Comparison of ENCODE assay signal across 8 mouse cellular contexts in the genomic region with DNA sequence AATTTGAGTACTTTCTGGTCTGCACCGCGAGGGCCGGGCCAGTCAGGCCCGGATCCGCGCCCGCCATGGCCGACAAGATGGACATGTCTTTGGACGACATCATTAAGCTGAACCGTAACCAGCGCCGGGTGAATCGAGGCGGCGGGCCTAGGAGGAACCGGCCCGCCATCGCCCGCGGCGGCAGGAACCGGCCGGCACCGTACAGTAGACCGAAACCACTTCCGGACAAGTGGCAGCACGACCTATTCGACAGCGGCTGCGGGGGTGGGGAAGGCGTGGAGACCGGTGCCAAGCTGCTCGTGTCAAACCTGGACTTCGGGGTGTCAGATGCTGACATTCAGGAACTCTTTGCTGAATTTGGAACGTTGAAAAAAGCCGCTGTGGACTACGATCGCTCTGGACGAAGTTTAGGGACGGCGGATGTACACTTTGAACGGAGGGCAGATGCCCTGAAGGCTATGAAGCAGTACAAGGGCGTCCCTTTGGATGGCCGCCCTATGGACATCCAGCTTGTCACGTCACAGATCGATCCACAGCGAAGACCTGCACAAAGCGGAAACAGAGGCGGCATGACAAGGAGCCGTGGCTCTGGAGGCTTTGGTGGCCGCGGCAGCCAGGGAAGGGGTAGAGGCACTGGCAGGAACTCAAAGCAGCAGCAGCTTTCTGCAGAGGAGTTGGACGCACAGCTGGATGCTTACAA. TPM values are rescaled to one million over a fixed set of nuclear protein-coding genes. Genes with fewer than 3 reads are reported as not detected.
DNase-seq lines count a peak whose midpoint lies in the region; ATAC-seq lines count a peak whose summit lies in the region.

No protein-coding gene starts in this region.

- DNase-seq in MN1 (ENCODE audit: low spot score): peak; percentile 78
- DNase-seq in cerebellum, adult 11-12 months: peak; percentile 58
- DNase-seq in forelimb bud, embryonic 11.5 days (ENCODE audit: low read depth, low spot score): peak; percentile 59
- DNase-seq in hindbrain, embryonic 14.5 days (ENCODE audit: low spot score): peak; percentile 74
- DNase-seq in left cerebral cortex, postnatal 10 days (ENCODE audit: extremely low spot score in 1 of 2, low spot score in 2 of 2): peak; percentile 36 to 64
- DNase-seq in right cerebral cortex, adult 2 months (ENCODE audit: low spot score in 2 of 2): peak; percentile 57 to 69
- peak; percentile 78 for DNase-seq in urinary bladder, postnatal 14 days (ENCODE audit: low spot score)

- H3K36me3 ChIP-seq in hindbrain, embryonic 14.5 days (replicated peaks; ENCODE audit: control insufficient read depth, insufficient read depth): no peaks in the 10 kb centered on the region
- H3K36me3 ChIP-seq in megakaryocyte, embryonic 14.5 days (replicated peaks; ENCODE audit: low read length): no peaks in the 10 kb centered on the region

- H3K4me1 ChIP-seq in hindbrain, embryonic 14.5 days (replicated peaks; ENCODE audit: control insufficient read depth, insufficient read depth, low read length): peaks cover 11% of the 10 kb centered on the region; the same call in 1 of the 2 replicates
- H3K4me1 ChIP-seq in megakaryocyte, embryonic 14.5 days: peaks cover 41% of the 10 kb centered on the region

- peak; percentile 74 for ATAC-seq in hindbrain, embryonic 14.5 days (ENCODE audit: low FRiP score)

- H3K27ac ChIP-seq in hindbrain, embryonic 14.5 days: peak overlapping the region; percentile 98

- no peaks in the 10 kb centered on the region for H3K27me3 ChIP-seq in hindbrain, embryonic 14.5 days (ENCODE audit: control insufficient read depth, insufficient read depth, low read length)
- H3K27me3 ChIP-seq in megakaryocyte, embryonic 14.5 days (replicated peaks): peaks cover 3% of the 10 kb centered on the region

- H3K9ac ChIP-seq in hindbrain, embryonic 14.5 days: peak overlapping the region; percentile 88

- peak overlapping the region; percentile 78 for H3K4me3 ChIP-seq in hindbrain, embryonic 14.5 days (replicated peaks; ENCODE audit: low read length)
- H3K4me3 ChIP-seq in megakaryocyte, embryonic 14.5 days (replicated peaks): peak overlapping the region; percentile 98

- intact Hi-C loops in left cerebral cortex, postnatal 10 days (cut with DNase I): loop anchor here (5.0 kb wide), 2 partner anchors 64 to 154 kb away; no protein-coding TSS in a partner anchor

- WGBS in hindbrain, embryonic 14.5 days: under 1% methylated on average over 53 of the region's 53 CpGs

- no peaks in the 10 kb centered on the region for H3K9me3 ChIP-seq in hindbrain, embryonic 14.5 days (ENCODE audit: control insufficient read depth, low read length)
- H3K9me3 ChIP-seq in megakaryocyte, embryonic 14.5 days: no peaks in the 10 kb centered on the region

- peak overlapping the region; percentile 79 for H3K4me2 ChIP-seq in hindbrain, embryonic 14.5 days (replicated peaks)

RNA-seq across cellular contexts. Expression of a gene that starts 0.5 kb away (rescaled TPM):
- 23.0 and 29.8 TPM in 2 replicates for polyA plus RNA-seq in hindbrain, embryonic 14.5 days (2014; fragmentation: Nextera tagmentation; extraction: Ambion mirVana)
- 1 to 10 TPM; 4.6 to 5.5 TPM for total RNA-seq in left cerebral cortex, postnatal 10 days (2021)
- polyA plus RNA-seq in megakaryocyte, embryonic 14.5 days (2012; ENCODE audit: insufficient read depth, low replicate concordance): 4.6 and 9.8 TPM in 2 replicates

RNA-seq across cellular contexts. Expression of a gene that starts 31.4 kb away (rescaled TPM):
- polyA plus RNA-seq in hindbrain, embryonic 14.5 days (2014; fragmentation: Nextera tagmentation; extraction: Ambion mirVana): not detected in 2 replicates
- not detected for total RNA-seq in left cerebral cortex, postnatal 10 days (2021)
- 0.94 TPM in 1 of 2 replicates, not detected in the other for polyA plus RNA-seq in megakaryocyte, embryonic 14.5 days (2012; ENCODE audit: insufficient read depth, low replicate concordance)

RNA-seq across cellular contexts. Expression of a gene that starts 55.3 kb away (rescaled TPM):
- not detected in 2 replicates for polyA plus RNA-seq in hindbrain, embryonic 14.5 days (2014; fragmentation: Nextera tagmentation; extraction: Ambion mirVana)
- not detected for total RNA-seq in left cerebral cortex, postnatal 10 days (2021)
- polyA plus RNA-seq in megakaryocyte, embryonic 14.5 days (2012; ENCODE audit: insufficient read depth, low replicate concordance): not detected in 2 replicates

Comparison
In these comparisons a context has a peak if more than half of its experiments do, and no peak if none do; other contexts are left out.
1. Peak in every context shown above with its lines: DNase-seq, ATAC-seq, H3K4me3 ChIP-seq and H3K27ac ChIP-seq.